Comparison of ENCODE assay signal across 1 mouse cellular context in the genomic region with DNA sequence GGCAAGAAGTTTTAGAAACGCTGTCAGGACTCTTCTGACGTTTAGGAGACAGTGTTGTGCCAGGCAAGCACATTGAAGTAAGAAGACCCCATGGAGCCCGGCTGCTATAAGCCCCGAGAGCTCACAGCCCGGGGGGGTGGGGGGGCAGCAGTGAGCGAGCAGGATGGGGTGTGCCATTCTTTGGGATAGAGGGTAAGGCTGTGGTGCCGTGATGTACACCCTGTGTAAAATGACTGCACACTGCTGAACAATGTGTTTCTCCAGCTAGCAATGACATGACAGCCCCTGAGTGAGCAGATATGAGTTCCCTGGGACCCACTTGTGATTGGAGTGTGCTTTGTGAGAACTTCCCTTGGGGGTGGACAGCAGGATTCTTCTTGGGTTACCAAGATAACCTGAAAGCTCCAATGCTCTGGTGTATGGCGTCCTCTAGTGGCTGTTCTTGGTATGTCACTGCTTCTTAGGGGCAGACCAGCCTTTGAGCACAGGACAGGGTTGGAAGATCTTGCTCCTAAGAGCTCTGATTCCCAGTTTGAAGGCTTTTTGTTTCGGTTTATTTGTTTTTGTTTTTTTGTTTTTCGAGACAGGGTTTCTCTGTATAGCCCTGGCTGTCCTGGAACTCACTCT.
TF ChIP-seq lines count a peak whose summit lies in the region.

No protein-coding gene starts in this region.

TF ChIP-seq in CH12.LX, 34 proteins besides CTCF, POLR2A, EP300 and RAD21 (continued from another document):
- peak; percentile 94 for TF ChIP-seq SMC3 (IDR thresholded peaks at IDR 0.05; ENCODE audit: low read depth, low read length)
- TF ChIP-seq MAFK (IDR thresholded peaks at IDR 0.05; ENCODE audit: insufficient replicate concordance, low read length) = no peak
- 0 out of 2 replicates have a peak, but pooled peaks have one; percentile 26 for TF ChIP-seq MEF2A (IDR thresholded peaks at IDR 0.05; ENCODE audit: borderline replicate concordance, low read depth, low read length)
- no peak for TF ChIP-seq NRF1 (IDR thresholded peaks at IDR 0.05; ENCODE audit: low read depth, low read length)
- no peak for TF ChIP-seq RCOR1 (conservative IDR thresholded peaks at IDR 0.05; ENCODE audit: low read depth, low read length)
- 0 out of 2 replicates have a peak, but pooled peaks have one; percentile 12 for TF ChIP-seq TCF12 (IDR thresholded peaks at IDR 0.05; ENCODE audit: low read depth, low read length)
- TF ChIP-seq ZC3H11A (IDR thresholded peaks at IDR 0.05; ENCODE audit: low read depth, low read length) = peak; percentile 75
- TF ChIP-seq JUND (conservative IDR thresholded peaks at IDR 0.05; ENCODE audit: low read depth, low read length) = 0 out of 2 replicates have a peak, but pooled peaks have one; percentile 20
